Mouse (Mus musculus) MEL (cell line): ENCODE measurements around the gene Slc25a25. TPM values are rescaled to one million over a fixed set of nuclear protein-coding genes. Genes with fewer than 3 reads are reported as not detected.
A peak's percentile ranks its signal among the peaks of the same experiment; 100 is the strongest.

Source experiments
- DNase-seq: peaks from one replicate; pipeline ENCODE4 v3.0.0; 2011; ENCODE audit warnings: low read depth, low spot score
- H3K27ac ChIP-seq: 2 replicates; pipeline ENCODE4 v1.5.1; 2012; ENCODE audit warnings: low read depth, mild to moderate bottlenecking, control low read depth, low read length, moderate library complexity; ENCODE audit not compliant: control insufficient read depth
- H3K27me3 ChIP-seq, 2 experiments: fragments of 150-350 bp in 1 of 2; sonication (generic) in 1 of 2; 2 replicates each; pipeline ENCODE4 v1.6.1; 2012; ENCODE audit warnings: low read length in 2 of 2, mild to moderate bottlenecking in 2 of 2, improper control_type of control experiment in 1 of 2, moderate library complexity in 1 of 2; ENCODE audit not compliant: insufficient read depth in 2 of 2, control insufficient read depth in 1 of 2
- H3K36me3 ChIP-seq, 2 experiments: 2 replicates each; pipeline ENCODE4 v1.6.1; 2012 to 2014; ENCODE audit warnings: low read length in 2 of 2, improper control_type of control experiment in 1 of 2, inconsistent platforms in 1 of 2, mild to moderate bottlenecking in 1 of 2; ENCODE audit not compliant: insufficient read depth in 2 of 2, control insufficient read depth in 1 of 2
- H3K4me1 ChIP-seq, 2 experiments: fragments of 150-350 bp in 1 of 2; sonication (generic) in 1 of 2; 2 replicates each; pipeline ENCODE4 v1.6.1; 2012; ENCODE audit warnings: low read length in 2 of 2, improper control_type of control experiment in 1 of 2, mild to moderate bottlenecking in 1 of 2; ENCODE audit not compliant: insufficient read depth in 2 of 2, control insufficient read depth in 1 of 2
- H3K4me3 ChIP-seq, 2 experiments: fragments of 150-350 bp in 1 of 2; sonication (generic) in 1 of 2; 2 replicates each; pipeline ENCODE4 v1.5.1; 2012; ENCODE audit warnings: low read depth in 2 of 2, low read length in 2 of 2, mild to moderate bottlenecking in 2 of 2, moderate library complexity in 2 of 2, control low read depth in 1 of 2, improper control_type of control experiment in 1 of 2; ENCODE audit not compliant: control insufficient read depth in 1 of 2, insufficient read depth in 1 of 2
- H3K79me2 ChIP-seq: 2 replicates; pipeline ENCODE4 v1.6.1; 2012; ENCODE audit warnings: mild to moderate bottlenecking, low read length, moderate library complexity; ENCODE audit not compliant: control insufficient read depth, poor library complexity, insufficient read depth
- H3K9ac ChIP-seq: 2 replicates; pipeline ENCODE4 v1.6.1; 2012; ENCODE audit warnings: low read depth, mild to moderate bottlenecking, control low read depth, low read length, moderate library complexity; ENCODE audit not compliant: control insufficient read depth, poor library complexity, severe bottlenecking
- H3K9me3 ChIP-seq: fragments of 150-350 bp; sonication (generic); replicated peaks from 2 replicates; pipeline ENCODE4 v1.6.1; 2012; ENCODE audit warnings: mild to moderate bottlenecking, low read length, improper control_type of control experiment, moderate library complexity; ENCODE audit not compliant: insufficient read depth
- CHD2 ChIP-seq: IDR thresholded peaks from 2 replicates; pipeline ENCODE4 v1.6.1; 2011; ENCODE audit warnings: low read length, improper control_type of control experiment
- CTCF ChIP-seq, 3 experiments: IDR thresholded peaks in 2 of 3; conservative IDR thresholded peaks in 1 of 3; 2 replicates each; pipeline ENCODE4 v1.5.1; 2011 to 2012; ENCODE audit warnings: low read length in 3 of 3, low read depth in 2 of 3, mild to moderate bottlenecking in 2 of 3, improper control_type of control experiment in 1 of 3, inconsistent platforms in 1 of 3, mixed read lengths in 1 of 3, moderate library complexity in 1 of 3; ENCODE audit not compliant: control insufficient read depth in 1 of 3, insufficient read depth in 1 of 3, poor library complexity in 1 of 3, severe bottlenecking in 1 of 3
- E2F4 ChIP-seq: IDR thresholded peaks from 2 replicates; pipeline ENCODE4 v1.6.1; 2011; ENCODE audit warnings: low read depth, low read length, improper control_type of control experiment, borderline replicate concordance
- ELF1 ChIP-seq: IDR thresholded peaks from 2 replicates; pipeline ENCODE4 v1.6.1; 2014; ENCODE audit warnings: low read depth, mild to moderate bottlenecking, inconsistent platforms, low read length, improper control_type of control experiment, moderate library complexity
- EP300 ChIP-seq, 2 experiments: IDR thresholded peaks; 2 replicates each; pipeline ENCODE4 v1.6.1; 2011; ENCODE audit warnings: improper control_type of control experiment in 2 of 2, low read length in 2 of 2, low read depth in 1 of 2, mild to moderate bottlenecking in 1 of 2
- ETS1 ChIP-seq: IDR thresholded peaks from 2 replicates; pipeline ENCODE4 v1.6.1; 2012; ENCODE audit warnings: low read depth, mild to moderate bottlenecking, inconsistent platforms, low read length, improper control_type of control experiment, moderate library complexity
- HCFC1 ChIP-seq: IDR thresholded peaks from 2 replicates; pipeline ENCODE4 v1.6.1; 2012; ENCODE audit warnings: low read depth, mild to moderate bottlenecking, inconsistent platforms, low read length, improper control_type of control experiment, moderate library complexity
- MAX ChIP-seq: IDR thresholded peaks from 2 replicates; pipeline ENCODE4 v1.6.1; 2011; ENCODE audit warnings: low read length, improper control_type of control experiment
- MAZ ChIP-seq: IDR thresholded peaks from 2 replicates; pipeline ENCODE4 v1.6.1; 2012; ENCODE audit warnings: low read depth, mild to moderate bottlenecking, inconsistent platforms, low read length, improper control_type of control experiment
- MEF2A ChIP-seq: IDR thresholded peaks from 2 replicates; pipeline ENCODE4 v1.6.1; 2014; ENCODE audit warnings: low read depth, mild to moderate bottlenecking, inconsistent platforms, low read length, improper control_type of control experiment; ENCODE audit not compliant: poor library complexity, insufficient replicate concordance, severe bottlenecking; ENCODE audit errors: extremely low read depth
- MXI1 ChIP-seq: IDR thresholded peaks from 2 replicates; pipeline ENCODE4 v1.6.1; 2011; ENCODE audit warnings: mild to moderate bottlenecking, low read depth, low read length, improper control_type of control experiment
- MYC ChIP-seq: IDR thresholded peaks from 2 replicates; pipeline ENCODE4 v1.6.1; 2011; ENCODE audit warnings: low read depth, mild to moderate bottlenecking, low read length, improper control_type of control experiment, moderate library complexity
- NELFE ChIP-seq: IDR thresholded peaks from 2 replicates; pipeline ENCODE4 v1.6.1; 2011; ENCODE audit warnings: low read depth, low read length, improper control_type of control experiment
- NRF1 ChIP-seq: IDR thresholded peaks from 2 replicates; pipeline ENCODE4 v1.6.1; 2014; ENCODE audit warnings: low read depth, mild to moderate bottlenecking, inconsistent platforms, low read length, improper control_type of control experiment, moderate library complexity; ENCODE audit not compliant: poor library complexity, insufficient read depth, severe bottlenecking
- POLR2A ChIP-seq, 2 experiments: IDR thresholded peaks; 2 replicates each; pipeline ENCODE4 v1.6.1; 2011 to 2012; ENCODE audit warnings: low read length in 2 of 2, mild to moderate bottlenecking in 2 of 2, control low read depth in 1 of 2, improper control_type of control experiment in 1 of 2, low read depth in 1 of 2, moderate library complexity in 1 of 2; ENCODE audit not compliant: control insufficient read depth in 1 of 2, insufficient read depth in 1 of 2, poor library complexity in 1 of 2
- POLR2AphosphoS2 ChIP-seq: IDR thresholded peaks from 2 replicates; pipeline ENCODE4 v1.6.1; 2011; ENCODE audit warnings: low read length, improper control_type of control experiment
- POLR2AphosphoS5 ChIP-seq: IDR thresholded peaks from 2 replicates; pipeline ENCODE4 v1.6.1; 2012; ENCODE audit warnings: low read depth, borderline replicate concordance, mild to moderate bottlenecking, inconsistent platforms, low read length, moderate library complexity, mixed read lengths
- RAD21 ChIP-seq: IDR thresholded peaks from 2 replicates; pipeline ENCODE4 v1.6.1; 2011; ENCODE audit warnings: mild to moderate bottlenecking, low read depth, low read length, improper control_type of control experiment
- SIN3A ChIP-seq: IDR thresholded peaks from 2 replicates; pipeline ENCODE4 v1.6.1; 2012; ENCODE audit warnings: low read length, improper control_type of control experiment, inconsistent platforms
- TAL1 ChIP-seq: IDR thresholded peaks from 2 replicates; pipeline ENCODE4 v1.6.1; 2012; ENCODE audit warnings: mild to moderate bottlenecking, inconsistent platforms, low read length, moderate library complexity, mixed read lengths
- TCF12 ChIP-seq: IDR thresholded peaks from 2 replicates; pipeline ENCODE4 v1.6.1; 2014; ENCODE audit warnings: low read depth, mild to moderate bottlenecking, inconsistent platforms, low read length, improper control_type of control experiment, moderate library complexity
- UBTF ChIP-seq: IDR thresholded peaks from 2 replicates; pipeline ENCODE4 v1.6.1; 2012; ENCODE audit warnings: low read depth, mild to moderate bottlenecking, inconsistent platforms, low read length, improper control_type of control experiment, moderate library complexity, borderline replicate concordance; ENCODE audit not compliant: insufficient read depth
- USF1 ChIP-seq: IDR thresholded peaks from 2 replicates; pipeline ENCODE4 v1.6.1; 2014; ENCODE audit warnings: low read depth, mild to moderate bottlenecking, inconsistent platforms, low read length, improper control_type of control experiment, moderate library complexity
- ZC3H11A ChIP-seq: IDR thresholded peaks from 2 replicates; pipeline ENCODE4 v1.6.1; 2012; ENCODE audit warnings: low read depth, mild to moderate bottlenecking, inconsistent platforms, low read length, improper control_type of control experiment
- ZMIZ1 ChIP-seq: IDR thresholded peaks from 2 replicates; pipeline ENCODE4 v1.6.1; 2012; ENCODE audit warnings: low read depth, mild to moderate bottlenecking, inconsistent platforms, low read length, improper control_type of control experiment, moderate library complexity
- ZNF384 ChIP-seq: IDR thresholded peaks from 2 replicates; pipeline ENCODE4 v1.6.1; 2012; ENCODE audit warnings: low read depth, mild to moderate bottlenecking, inconsistent platforms, low read length, improper control_type of control experiment
- polyA plus RNA-seq, 2 experiments: library from polyadenylated mRNA; stranded (reverse) in 1 of 2; unstranded in 1 of 2; fragments of >175 nt in 1 of 2; fragments of >200 nt in 1 of 2; gene quantifications; 2 replicates each; pipeline versions ENCODE4 v1.2.1 to v1.2.4; 2012; ENCODE audit warnings: low replicate concordance in 2 of 2, low read depth in 1 of 2; ENCODE audit not compliant: insufficient read length in 2 of 2, insufficient read depth in 1 of 2, missing spikeins in 1 of 2
- total RNA-seq: library from RNA; depleted of rRNA; stranded (reverse); fragments of 300-350 nt; gene quantifications from 2 replicates; pipeline ENCODE4 v1.2.3, GENCODE M21; 2012

Gene Slc25a25
- total and polyA plus RNA-seq, 3 experiments = 22.3 to 32.5 TPM; not detected in 1

DNA sequence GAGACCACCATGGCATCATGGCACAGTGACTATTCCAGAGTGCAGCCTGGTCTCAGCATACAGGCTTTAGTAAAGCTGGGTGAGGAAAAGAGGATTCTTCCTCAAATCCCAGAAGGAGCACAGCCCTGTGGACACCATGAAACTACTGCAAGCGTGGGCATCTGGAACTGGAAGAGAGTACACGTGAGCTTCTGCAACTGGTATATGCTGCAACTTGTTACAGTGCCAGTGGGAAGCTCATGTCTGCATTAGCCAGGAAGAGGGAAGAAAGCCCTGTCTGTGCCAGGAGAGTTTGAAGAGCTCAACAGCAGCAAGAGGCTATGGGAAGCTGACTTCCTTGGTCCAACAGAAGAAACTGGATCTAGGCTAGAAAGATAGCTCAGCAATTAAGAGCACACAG, 68.6 kb downstream of the Slc25a25 start:
- Histone ChIP-seq H3K79me2 (no peaks in the 10 kb centered on the region), H3K9ac (no peak overlapping the region), H3K27ac (no peak overlapping the region), H3K4me3 (no peak overlapping the region), H3K9me3 (no peaks in the 10 kb centered on the region), H3K27me3 (no peaks in the 10 kb centered on the region), H3K36me3 (no peaks in the 10 kb centered on the region; a peak in 1 of 4 replicates), H3K4me1 (peaks cover 0 to 5% of the 10 kb centered on the region in 2 experiments; a peak in 1 of 4 replicates)
- TF ChIP-seq TCF12 = no peak
- TF ChIP-seq E2F4 = no peak
- TF ChIP-seq TAL1 = no peak
- no peak for TF ChIP-seq MAZ
- no peak for TF ChIP-seq HCFC1
- TF ChIP-seq CTCF (IDR thresholded peaks at IDR 0.05 in 2 of 3, conservative IDR thresholded peaks at IDR 0.05 in 1 of 3; ENCODE audit: control insufficient read depth in 1 of 3, insufficient read depth in 1 of 3, low read depth in 2 of 3, low read length in 3 of 3, poor library complexity in 1 of 3, severe bottlenecking in 1 of 3) = no peak
- no peak for TF ChIP-seq USF1
- no peak for TF ChIP-seq ELF1
- TF ChIP-seq ZNF384 = no peak
- TF ChIP-seq MYC = no peak
- TF ChIP-seq MEF2A = no peak
- DNase-seq = no peak

DNA sequence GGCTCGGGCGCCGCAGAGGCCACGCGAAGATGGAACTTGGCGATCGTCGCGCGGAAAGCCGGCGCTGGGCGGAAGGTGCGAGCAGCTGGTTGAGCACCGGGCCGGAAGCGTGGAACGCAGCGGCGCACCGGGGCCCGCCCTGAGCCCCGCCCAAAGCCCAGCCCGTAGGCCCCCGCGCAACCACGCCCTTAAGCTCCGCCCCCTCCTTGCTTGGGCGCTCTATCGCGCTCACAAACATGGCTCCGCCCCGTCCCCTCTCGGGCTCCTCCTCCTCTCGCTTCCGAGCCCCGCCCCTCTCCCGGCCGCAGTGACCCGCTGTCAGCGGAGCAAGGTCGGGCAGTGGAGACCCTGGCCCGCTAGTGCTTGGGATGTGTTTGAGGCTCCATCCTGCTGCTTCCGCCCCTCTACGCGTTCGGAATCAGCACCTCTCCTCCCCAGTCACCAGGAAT, 69.4 kb downstream of the Slc25a25 start, which contains the start of gene 1110008P14Rik:
Gene 1110008P14Rik, minus strand, starts transcription at position 164 of the 449 bp plus-strand sequence.
- Histone ChIP-seq H3K79me2 (no peaks in the 10 kb centered on the region), H3K4me3 (peak within 1 kb of the TSS; percentile 72 to 81), H3K9ac (peak within 1 kb of the TSS; percentile 78), H3K27me3 (no peaks in the 10 kb centered on the region), H3K9me3 (no peaks in the 10 kb centered on the region), H3K4me1 (peaks cover 0 to 5% of the 10 kb centered on the region in 2 experiments; a peak in 1 of 4 replicates), H3K27ac (no peak within 1 kb of the TSS), H3K36me3 (no peaks in the 10 kb centered on the region; a peak in 1 of 4 replicates)
- peak; percentile 96 for DNase-seq
- TF ChIP-seq ETS1 (peak; percentile 79), RAD21 (no peak), ELF1 (peak; percentile 70), MYC (no peak), SIN3A (peak; percentile 94), ZMIZ1 (peak; percentile 35; the same call in 1 of the 2 replicates), CHD2 (no peak), POLR2AphosphoS5 (no peak), NELFE (peak; percentile 66), POLR2AphosphoS2 (no peak), MEF2A (no peak), TAL1 (no peak), E2F4 (no peak), TCF12 (0 out of 2 replicates have a peak, but pooled peaks have one; percentile 18), MAZ (peak; percentile 47; the same call in 1 of the 2 replicates), ZC3H11A (no peak), EP300 (IDR thresholded peaks at IDR 0.05; ENCODE audit: low read depth in 1 of 2, low read length in 2 of 2) (no peak), HCFC1 (peak; percentile 75), POLR2A (IDR thresholded peaks at IDR 0.05; ENCODE audit: control insufficient read depth in 1 of 2, insufficient read depth in 1 of 2, low read depth in 1 of 2, low read length in 2 of 2, poor library complexity in 1 of 2) (peak in 1 of 2 experiments; percentile 72; a peak in 2 of 4 replicates), MAX (peak; percentile 58; the same call in 1 of the 2 replicates), NRF1 (peak; percentile 62), MXI1 (peak; percentile 86), UBTF (no peak), USF1 (peak; percentile 56)
